In genomic region chr5:24603431-24604010, GRCm38 (mm10) we compare ENCODE assay signal across 9 mouse cellular contexts. TPM values are rescaled to one million over a fixed set of nuclear protein-coding genes. Genes with fewer than 3 reads are reported as not detected.
DNase-seq lines count a peak whose midpoint lies in the region; ATAC-seq and TF ChIP-seq lines count a peak whose summit lies in the region.
"Had no signal": no experiment of that assay in that cellular context is flagged by ENCODE, and none has a peak within 500 bp of the region (broad histone marks: within the 10 kb centered on the region; RNA-seq: fewer than 3 reads in every experiment).

No protein-coding gene starts in this region.

- 0 out of 2 replicates have a peak, but pooled peaks have one; percentile 8 for TF ChIP-seq POLR2A in embryonic fibroblast, embryonic 13.5 days (IDR thresholded peaks at IDR 0.05; ENCODE audit: low read depth, low read length)
- TF ChIP-seq POLR2A in myocyte (IDR thresholded peaks at IDR 0.05; ENCODE audit: insufficient read length, low read depth): no peak

- peaks cover 5% of the 10 kb centered on the region; the same call in 1 of the 2 replicates for H3K4me1 ChIP-seq in embryonic fibroblast, embryonic 13.5 days (ENCODE audit: control insufficient read depth, insufficient read depth, low read length)
- H3K4me1 ChIP-seq in hindbrain, embryonic 14.5 days (replicated peaks; ENCODE audit: control insufficient read depth, insufficient read depth, low read length): peaks cover 71% of the 10 kb centered on the region

- peaks cover 10% of the 10 kb centered on the region for H3K79me2 ChIP-seq in myocyte (ENCODE audit: control insufficient read depth, insufficient read depth)

- H3K4me3 ChIP-seq in embryonic fibroblast, embryonic 13.5 days (ENCODE audit: insufficient read depth, low read length): no peak overlapping the region
- peak overlapping the region; percentile 54 for H3K4me3 ChIP-seq in hindbrain, embryonic 14.5 days (replicated peaks; ENCODE audit: low read length)
- peak overlapping the region; percentile 63 for H3K4me3 ChIP-seq in myocyte

- peak overlapping the region; percentile 95 for H3K4me2 ChIP-seq in hindbrain, embryonic 14.5 days (replicated peaks)
- H3K4me2 ChIP-seq in myocyte (ENCODE audit: low read depth): peak overlapping the region; percentile 83

- no peak for TF ChIP-seq CTCF in embryonic fibroblast, embryonic 13.5 days (IDR thresholded peaks at IDR 0.05; ENCODE audit: borderline replicate concordance, insufficient read depth, low read length)

- peak overlapping the region; percentile 87 for H3K9ac ChIP-seq in hindbrain, embryonic 14.5 days

- no peaks in the 10 kb centered on the region for H3K9me3 ChIP-seq in hindbrain, embryonic 14.5 days (ENCODE audit: control insufficient read depth, low read length)
- H3K9me3 ChIP-seq: megakaryocyte, embryonic 14.5 days had no signal

- ATAC-seq in hindbrain, embryonic 14.5 days (ENCODE audit: low FRiP score): no peak

- intact Hi-C loops in gastrocnemius, postnatal 14 days (cut with DNase I; ENCODE audit: low total_unique reads): no loop called here

- H3K27me3 ChIP-seq in hindbrain, embryonic 14.5 days (ENCODE audit: control insufficient read depth, insufficient read depth, low read length): no peaks in the 10 kb centered on the region
- no peaks in the 10 kb centered on the region for H3K27me3 ChIP-seq in myocyte (ENCODE audit: control insufficient read depth, insufficient read depth, insufficient read length)

- DNase-seq in kidney, postnatal 10 days: peak; percentile 37
- DNase-seq in kidney, adult 18-20 months: no peak
- no peak for DNase-seq in hindbrain, embryonic 14.5 days (ENCODE audit: low spot score)
- no peak for DNase-seq in layer of hippocampus, adult 9-10 months (ENCODE audit: low spot score)
- no peak for DNase-seq in gastrocnemius, postnatal 14 days
- DNase-seq in frontal cortex, adult 2 months (ENCODE audit: extremely low spot score in 1 of 2, low spot score in 1 of 2): no peak

- H3ac ChIP-seq in myocyte (ENCODE audit: control insufficient read depth, insufficient read length): peak overlapping the region; percentile 80

- 61% methylated on average over 8 of the region's 8 CpGs for WGBS in hindbrain, embryonic 14.5 days

- 0 out of 2 replicates have a peak overlapping the region, but pooled peaks have one; percentile 12 for H3K27ac ChIP-seq in embryonic fibroblast, embryonic 13.5 days (ENCODE audit: insufficient read depth, low read length)
- peak overlapping the region; percentile 97 for H3K27ac ChIP-seq in hindbrain, embryonic 14.5 days

- H3K36me3 ChIP-seq in hindbrain, embryonic 14.5 days (replicated peaks; ENCODE audit: control insufficient read depth, insufficient read depth): no peaks in the 10 kb centered on the region
- no peaks in the 10 kb centered on the region for H3K36me3 ChIP-seq in myocyte (ENCODE audit: control insufficient read depth, insufficient read depth)

TF ChIP-seq in myocyte, 11 proteins besides CTCF, POLR2A, EP300 and RAD21:
- TF ChIP-seq POLR2AphosphoS2 (IDR thresholded peaks at IDR 0.05; ENCODE audit: insufficient read length, low read depth): no peak
- no peak for TF ChIP-seq TCF3 (IDR thresholded peaks at IDR 0.05; ENCODE audit: insufficient read length, low read depth)
- no peak for TF ChIP-seq USF1 (IDR thresholded peaks at IDR 0.05; ENCODE audit: low read depth)
- TF ChIP-seq MYOD1 (IDR thresholded peaks at IDR 0.05; ENCODE audit: control insufficient read depth in 1 of 3, insufficient read length in 2 of 3, low read depth in 2 of 3): no peak
- no peak for TF ChIP-seq CEBPB (IDR thresholded peaks at IDR 0.05; ENCODE audit: insufficient read depth, poor library complexity, severe bottlenecking)
- TF ChIP-seq SRF (IDR thresholded peaks at IDR 0.05; ENCODE audit: control insufficient read depth, insufficient read length, low read depth): no peak
- TF ChIP-seq MYOG (IDR thresholded peaks at IDR 0.05; ENCODE audit: control insufficient read depth in 1 of 3, insufficient read depth in 1 of 3, insufficient read length in 2 of 3, low read depth in 2 of 3): no peak
- no peak for TF ChIP-seq E2F4 (IDR thresholded peaks at IDR 0.05; ENCODE audit: insufficient read depth)
- no peak for TF ChIP-seq TCF12 (IDR thresholded peaks at IDR 0.05; ENCODE audit: insufficient read depth, poor library complexity, severe bottlenecking)
- TF ChIP-seq MAX (IDR thresholded peaks at IDR 0.05; ENCODE audit: low read depth): no peak
- no peak for TF ChIP-seq REST (IDR thresholded peaks at IDR 0.05; ENCODE audit: insufficient read depth, insufficient read length)

RNA-seq across cellular contexts. Expression of gene Chpf2, which starts 17.0 kb away (rescaled TPM):
- polyA plus RNA-seq in embryonic fibroblast, embryonic 13.5 days (2011; ENCODE audit: insufficient read length, low read depth, missing spikeins): 45.5 and 54.6 TPM in 2 replicates
- polyA plus RNA-seq in hindbrain, embryonic 14.5 days (2014; fragmentation: Nextera tagmentation; extraction: Ambion mirVana): 14.0 and 14.4 TPM in 2 replicates
- 39.5 TPM for polyA plus RNA-seq in myocyte (2012; fragmentation: generic; extraction: Trizol)
- total RNA-seq in gastrocnemius, postnatal 14 days (2021): 10 to 100 TPM; 15.8 to 17.9 TPM
- 47.1 and 50.5 TPM in 2 replicates for polyA plus RNA-seq in frontal cortex, adult 2 months (2012; rRNA removed)

RNA-seq across cellular contexts. Expression of gene Smarcd3, which starts 20.7 kb away (rescaled TPM):
- polyA plus RNA-seq in embryonic fibroblast, embryonic 13.5 days (2011; ENCODE audit: insufficient read length, low read depth, missing spikeins): 22.9 and 27.8 TPM in 2 replicates
- 149 and 171 TPM in 2 replicates for polyA plus RNA-seq in hindbrain, embryonic 14.5 days (2014; fragmentation: Nextera tagmentation; extraction: Ambion mirVana)
- 128 TPM for polyA plus RNA-seq in myocyte (2012; fragmentation: generic; extraction: Trizol)
- total RNA-seq in gastrocnemius, postnatal 14 days (2021): 100 to 1,000 TPM in 1 of 2 experiments, 10 to 100 TPM in 1; 95.1 to 113 TPM
- polyA plus RNA-seq in frontal cortex, adult 2 months (2012; rRNA removed): 116 and 135 TPM in 2 replicates

RNA-seq across cellular contexts. Expression of gene Abcf2, which starts 26.3 kb away (rescaled TPM):
- polyA plus RNA-seq in embryonic fibroblast, embryonic 13.5 days (2011; ENCODE audit: insufficient read length, low read depth, missing spikeins): 69.3 and 73.4 TPM in 2 replicates
- polyA plus RNA-seq in hindbrain, embryonic 14.5 days (2014; fragmentation: Nextera tagmentation; extraction: Ambion mirVana): 72.3 and 87.2 TPM in 2 replicates
- polyA plus RNA-seq in myocyte (2012; fragmentation: generic; extraction: Trizol): 137 TPM
- total RNA-seq in gastrocnemius, postnatal 14 days (2021): 10 to 100 TPM; 78.5 to 84.4 TPM
- polyA plus RNA-seq in frontal cortex, adult 2 months (2012; rRNA removed): 78.1 and 86.2 TPM in 2 replicates

RNA-seq across cellular contexts. Expression of gene 4931409K22Rik, which starts 46.9 kb away (rescaled TPM):
- polyA plus RNA-seq in embryonic fibroblast, embryonic 13.5 days (2011; ENCODE audit: insufficient read length, low read depth, missing spikeins): not detected in 2 replicates
- 0.10 and 0.19 TPM in 2 replicates for polyA plus RNA-seq in hindbrain, embryonic 14.5 days (2014; fragmentation: Nextera tagmentation; extraction: Ambion mirVana)
- not detected for polyA plus RNA-seq in myocyte (2012; fragmentation: generic; extraction: Trizol)
- not detected for total RNA-seq in gastrocnemius, postnatal 14 days (2021)
- polyA plus RNA-seq in frontal cortex, adult 2 months (2012; rRNA removed): 0.18 and 0.59 TPM in 2 replicates
